Mouse (Mus musculus): Measurements from ENCODE around the gene Vmn1r204. TPM values are rescaled to one million over a fixed set of nuclear protein-coding genes. Genes with fewer than 3 reads are reported as not detected.
"Not testable (repeated sequence)": the region's sequence is repeated elsewhere in the genome, so short reads cannot be mapped to it uniquely, and the experiment has no call there.

Gene Vmn1r204
- not detected in 2 replicates for polyA plus RNA-seq (2016; fragmentation: Nextera tagmentation; extraction: Ambion mirVana)

DNA sequence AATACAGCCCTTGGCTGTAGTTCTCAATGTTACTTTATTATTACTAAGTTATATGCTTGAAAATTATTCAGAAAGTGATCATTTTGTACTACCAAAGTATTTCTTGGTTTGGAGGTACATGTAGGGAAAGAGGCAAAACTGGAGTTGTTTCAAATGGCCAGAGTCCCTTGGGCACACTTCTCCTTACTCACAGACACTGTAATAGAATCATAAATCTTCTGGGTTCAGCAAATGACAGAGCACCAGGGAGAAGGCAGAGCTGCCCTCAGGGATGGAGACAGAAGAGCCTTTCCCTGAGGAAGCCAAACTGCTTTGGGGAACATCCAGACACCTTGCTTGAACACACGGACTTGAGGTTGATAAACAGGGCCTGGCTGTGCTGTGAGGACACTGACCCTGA lies at the start of gene Vmn1r204:
Gene Vmn1r204, plus strand, starts transcription at position 301 of the 400 bp plus-strand sequence.
- 81% methylated on average over 1 of the region's 1 CpGs for WGBS

GRCm38 (mm10) chr13:22505281-22505680 lies 47.7 kb upstream of the Vmn1r204 start, which contains the start of gene Vmn1r202:
Gene Vmn1r202, minus strand, starts transcription at chr13:22505381.
- H3K36me3 ChIP-seq = no peaks in the 10 kb centered on the region
- no peak within 1 kb of the TSS for H3K27ac ChIP-seq (replicated peaks)
- H3K27me3 ChIP-seq (ENCODE audit: low read depth, poor library complexity, severe bottlenecking) = no peaks in the 10 kb centered on the region
- H3K9me3 ChIP-seq (replicated peaks) = no peaks in the 10 kb centered on the region
- DNase-seq (ENCODE audit: low spot score) = no peak
- H3K4me1 ChIP-seq = no peaks in the 10 kb centered on the region
- H3K4me3 ChIP-seq = no peak within 1 kb of the TSS

More for the DNA sequence above, at the start of gene Vmn1r204:
- DNase-seq (ENCODE audit: low spot score); H3K27me3 ChIP-seq (ENCODE audit: low read depth, poor library complexity, severe bottlenecking); H3K4me3 ChIP-seq; H3K4me1 ChIP-seq; H3K27ac ChIP-seq (replicated peaks); H3K9me3 ChIP-seq (replicated peaks); H3K36me3 ChIP-seq: not testable (repeated sequence)

GRCm38 (mm10) chr13:22517814-22518213 lies 35.2 kb upstream of the Vmn1r204 start, which contains the start of gene Vmn1r203:
Gene Vmn1r203, plus strand, starts transcription at chr13:22518114.
- H3K9me3 ChIP-seq (replicated peaks) = no peaks in the 10 kb centered on the region
- no peak within 1 kb of the TSS for H3K4me3 ChIP-seq
- no peaks in the 10 kb centered on the region for H3K36me3 ChIP-seq
- no peak within 1 kb of the TSS for H3K27ac ChIP-seq (replicated peaks)
- no peak for DNase-seq (ENCODE audit: low spot score)
- no peaks in the 10 kb centered on the region for H3K27me3 ChIP-seq (ENCODE audit: low read depth, poor library complexity, severe bottlenecking)
- H3K4me1 ChIP-seq = no peaks in the 10 kb centered on the region

- not testable (repeated sequence) for H3K36me3 ChIP-seq; H3K9me3 ChIP-seq (replicated peaks); H3K4me1 ChIP-seq; H3K4me3 ChIP-seq; DNase-seq (ENCODE audit: low spot score); H3K27ac ChIP-seq (replicated peaks); H3K27me3 ChIP-seq (ENCODE audit: low read depth, poor library complexity, severe bottlenecking)
- WGBS = 83% methylated on average over 3 of the region's 3 CpGs
These were observed 21.9 kb downstream of the Vmn1r204 start for GRCm38 (mm10) chr13:22574911-22575310.

DNA sequence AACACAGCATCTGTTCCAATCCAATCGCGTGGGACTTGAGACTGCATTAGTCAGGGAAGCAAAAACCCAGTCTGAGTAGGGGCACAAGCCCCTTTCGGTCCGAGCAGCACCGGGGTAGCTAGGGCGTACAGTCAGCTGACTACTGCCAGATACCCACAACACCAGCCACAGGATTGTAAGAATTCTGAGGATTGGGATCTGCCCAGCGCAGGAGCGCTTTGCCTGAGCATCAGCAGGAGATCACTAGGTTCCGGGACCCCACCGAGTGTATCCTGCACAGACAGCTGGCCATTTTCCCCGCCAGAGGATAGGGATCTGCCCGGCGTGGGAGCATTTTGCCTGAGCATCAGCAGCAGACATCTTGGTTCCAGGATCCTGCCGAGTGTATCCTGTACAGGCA lies 30.3 kb downstream of the Vmn1r204 start:
- 82% methylated on average over 14 of the region's 14 CpGs for WGBS

GRCm38 (mm10) chr13:22592900-22593299 lies 39.9 kb downstream of the Vmn1r204 start, which contains the start of gene Vmn1r205:
Gene Vmn1r205, minus strand, starts transcription at chr13:22593000.
- 87% methylated on average over 3 of the region's 3 CpGs for WGBS
- Histone ChIP-seq H3K36me3 (no peaks in the 10 kb centered on the region), H3K9me3 (replicated peaks) (no peaks in the 10 kb centered on the region), H3K27me3 (ENCODE audit: low read depth, poor library complexity, severe bottlenecking) (no peaks in the 10 kb centered on the region), H3K4me1 (no peaks in the 10 kb centered on the region), H3K4me3 (no peak within 1 kb of the TSS), H3K27ac (replicated peaks) (no peak within 1 kb of the TSS)
- no peak for DNase-seq (ENCODE audit: low spot score)

More for the DNA sequence above, 30.3 kb downstream of the Vmn1r204 start:
- H3K36me3 ChIP-seq; H3K4me3 ChIP-seq; DNase-seq (ENCODE audit: low spot score); H3K9me3 ChIP-seq (replicated peaks); H3K27ac ChIP-seq (replicated peaks); H3K27me3 ChIP-seq (ENCODE audit: low read depth, poor library complexity, severe bottlenecking); H3K4me1 ChIP-seq: not testable (repeated sequence)

Other genes starting within 250 kb of the Vmn1r204 start
- not detected in 2 replicates for gene Vmn1r197, start 228.6 kb upstream of the Vmn1r204 start, polyA plus RNA-seq (2016; fragmentation: Nextera tagmentation; extraction: Ambion mirVana)
- not detected in 2 replicates for gene Vmn1r198, start 202.8 kb upstream of the Vmn1r204 start, polyA plus RNA-seq (2016; fragmentation: Nextera tagmentation; extraction: Ambion mirVana)
- not detected in 2 replicates for gene Vmn1r199, start 173.4 kb upstream of the Vmn1r204 start, polyA plus RNA-seq (2016; fragmentation: Nextera tagmentation; extraction: Ambion mirVana)
- not detected in 2 replicates for gene Vmn1r200, start 162.8 kb upstream of the Vmn1r204 start, polyA plus RNA-seq (2016; fragmentation: Nextera tagmentation; extraction: Ambion mirVana)
- not detected in 2 replicates for gene Vmn1r201, start 81.3 kb upstream of the Vmn1r204 start, polyA plus RNA-seq (2016; fragmentation: Nextera tagmentation; extraction: Ambion mirVana)
- gene Vmn1r202, start 47.8 kb upstream of the Vmn1r204 start, polyA plus RNA-seq (2016; fragmentation: Nextera tagmentation; extraction: Ambion mirVana) = 0.02 TPM in 1 of 2 replicates, not detected in the other
- not detected in 2 replicates for gene Vmn1r203, start 35.1 kb upstream of the Vmn1r204 start, polyA plus RNA-seq (2016; fragmentation: Nextera tagmentation; extraction: Ambion mirVana)
- gene Vmn1r205, start 39.8 kb downstream of the Vmn1r204 start, polyA plus RNA-seq (2016; fragmentation: Nextera tagmentation; extraction: Ambion mirVana) = not detected in 2 replicates
- gene Vmn1r206, start 71.1 kb downstream of the Vmn1r204 start, polyA plus RNA-seq (2016; fragmentation: Nextera tagmentation; extraction: Ambion mirVana) = not detected in 2 replicates
- gene Vmn1r207-ps, start 176.4 kb downstream of the Vmn1r204 start, polyA plus RNA-seq (2016; fragmentation: Nextera tagmentation; extraction: Ambion mirVana) = not detected in 2 replicates
- gene Vmn1r208, start 224.2 kb downstream of the Vmn1r204 start, polyA plus RNA-seq (2016; fragmentation: Nextera tagmentation; extraction: Ambion mirVana) = not detected in 2 replicates

Measured in midbrain, embryonic 10.5 days (tissue).